Mouse (Mus musculus): ENCODE data around the gene Ckb. TPM values are rescaled to one million over a fixed set of nuclear protein-coding genes. Genes with fewer than 3 reads are reported as not detected.

Ckb gene
- polyA plus RNA-seq, 1 experiment from 2014 or later, result 2,325 TPM

Other genes starting within 250 kb of the Ckb start
- 1.5 and 2.0 TPM in 2 replicates for gene Tnfaip2, start 229.9 kb downstream of the Ckb start, polyA plus RNA-seq (2014; fragmentation: Nextera tagmentation; extraction: Ambion mirVana)
- gene Gm266, start 186.5 kb downstream of the Ckb start, polyA plus RNA-seq (2014; fragmentation: Nextera tagmentation; extraction: Ambion mirVana), result 4.7 and 5.0 TPM in 2 replicates
- gene Eif5, start 134.3 kb downstream of the Ckb start, polyA plus RNA-seq (2014; fragmentation: Nextera tagmentation; extraction: Ambion mirVana), result 673 and 736 TPM in 2 replicates
- 69.1 and 81.1 TPM in 2 replicates for gene Mark3, start 97.8 kb downstream of the Ckb start, polyA plus RNA-seq (2014; fragmentation: Nextera tagmentation; extraction: Ambion mirVana)
- gene Trmt61a, start 5.8 kb upstream of the Ckb start, polyA plus RNA-seq (2014; fragmentation: Nextera tagmentation; extraction: Ambion mirVana), result 12.9 and 15.6 TPM in 2 replicates
- 65.2 and 67.7 TPM in 2 replicates for gene Bag5, start 40.9 kb upstream of the Ckb start, polyA plus RNA-seq (2014; fragmentation: Nextera tagmentation; extraction: Ambion mirVana)
- 55.4 and 55.5 TPM in 2 replicates for gene Apopt1, start 40.9 kb upstream of the Ckb start, polyA plus RNA-seq (2014; fragmentation: Nextera tagmentation; extraction: Ambion mirVana)
- gene Klc1, start 86.5 kb upstream of the Ckb start, polyA plus RNA-seq (2014; fragmentation: Nextera tagmentation; extraction: Ambion mirVana), result 226 and 247 TPM in 2 replicates
- 19.6 and 20.1 TPM in 2 replicates for gene Xrcc3, start 141.5 kb upstream of the Ckb start, polyA plus RNA-seq (2014; fragmentation: Nextera tagmentation; extraction: Ambion mirVana)
- 66.5 and 68.4 TPM in 2 replicates for gene Zfyve21, start 141.8 kb upstream of the Ckb start, polyA plus RNA-seq (2014; fragmentation: Nextera tagmentation; extraction: Ambion mirVana)
- gene Ppp1r13b, start 235.8 kb upstream of the Ckb start, polyA plus RNA-seq (2014; fragmentation: Nextera tagmentation; extraction: Ambion mirVana), result 6.3 and 7.6 TPM in 2 replicates